26 mouse cellular contexts compared by ENCODE assay signal in genomic region chr12:71566371-71566770, GRCm38 (mm10).
DNase-seq lines count a peak whose midpoint lies in the region; ATAC-seq lines count a peak whose summit lies in the region.
"Had no signal": no experiment of that assay in that cellular context is flagged by ENCODE, and none has a peak within 500 bp of the region (broad histone marks: within the 10 kb centered on the region; RNA-seq: fewer than 3 reads in every experiment).

No protein-coding gene starts in this region.

- peak; percentile 18 for DNase-seq in liver, embryonic 11.5 days (ENCODE audit: low spot score)
- DNase-seq in liver, result no peak
- peak; percentile 60 for DNase-seq in midbrain, embryonic 11.5 days (ENCODE audit: low spot score, missing footprints)
- peak; percentile 84 for DNase-seq in Muller cell, postnatal 12 days (ENCODE audit: inconsistent ontology term)
- DNase-seq in left cerebral cortex, postnatal 14 days (ENCODE audit: low spot score in 2 of 2), result no peak
- DNase-seq: adrenal gland, adult 8-10 months; adrenal gland, postnatal 14 days; adrenal gland, postnatal 36 days; B cell, adult 2 months; cerebellum, adult 11-12 months; cerebellum, adult 2 months; cerebellum, adult 9-10 months; cerebellum, postnatal 10 days; cerebellum, postnatal 25 days; forebrain, postnatal 0 days had no signal

- H3K27me3 ChIP-seq in liver, embryonic 11.5 days (replicated peaks; ENCODE audit: control insufficient read depth, insufficient read depth, low read length), result no peaks in the 10 kb centered on the region
- no peaks in the 10 kb centered on the region for H3K27me3 ChIP-seq in midbrain, embryonic 11.5 days (ENCODE audit: control insufficient read depth, insufficient read depth, low read length)
- no peaks in the 10 kb centered on the region for H3K27me3 ChIP-seq in midbrain, embryonic 16.5 days (ENCODE audit: control insufficient read depth, insufficient read depth, low read depth, low read length)
- H3K27me3 ChIP-seq: CH12.LX; forebrain, embryonic 13.5 days; forebrain, embryonic 15.5 days; Patski had no signal

- no peaks in the 10 kb centered on the region for H3K9me3 ChIP-seq in liver, embryonic 11.5 days (ENCODE audit: control insufficient read depth, low read length)
- no peaks in the 10 kb centered on the region for H3K9me3 ChIP-seq in midbrain, embryonic 11.5 days (ENCODE audit: control insufficient read depth, low read length)
- no peaks in the 10 kb centered on the region for H3K9me3 ChIP-seq in midbrain, embryonic 16.5 days (replicated peaks; ENCODE audit: control insufficient read depth, low read length, poor library complexity, severe bottlenecking)
- H3K9me3 ChIP-seq: embryonic facial prominence, embryonic 10.5 days; embryonic facial prominence, embryonic 12.5 days; forebrain, embryonic 13.5 days; forebrain, embryonic 15.5 days had no signal

- H3K9ac ChIP-seq in liver, embryonic 11.5 days (ENCODE audit: low read depth, low read length), result no peak overlapping the region
- no peak overlapping the region for H3K9ac ChIP-seq in midbrain, embryonic 11.5 days (ENCODE audit: low read length)
- H3K9ac ChIP-seq in midbrain, embryonic 16.5 days (ENCODE audit: low read depth, low read length), result no peak overlapping the region
- H3K9ac ChIP-seq: embryonic facial prominence, embryonic 12.5 days; forebrain, embryonic 13.5 days; forebrain, embryonic 15.5 days; forebrain, postnatal 0 days had no signal

- H3K4me1 ChIP-seq in liver, embryonic 11.5 days (replicated peaks; ENCODE audit: control insufficient read depth, insufficient read depth, low read length), result no peaks in the 10 kb centered on the region
- peaks cover 4% of the 10 kb centered on the region; the same call in 1 of the 2 replicates for H3K4me1 ChIP-seq in midbrain, embryonic 11.5 days (ENCODE audit: control insufficient read depth, insufficient read depth, low read length)
- H3K4me1 ChIP-seq in midbrain, embryonic 16.5 days (ENCODE audit: control insufficient read depth, insufficient read depth, low read length), result peaks cover 6% of the 10 kb centered on the region; the same call in 1 of the 2 replicates

- no peak for ATAC-seq in liver, embryonic 11.5 days (replicated peaks; ENCODE audit: low FRiP score)
- no peak for ATAC-seq in midbrain, embryonic 11.5 days (ENCODE audit: low FRiP score)
- no peak for ATAC-seq in midbrain, embryonic 16.5 days
- ATAC-seq in monocyte, adult 5-6 weeks (replicated peaks; ENCODE audit: insufficient number of reproducible peaks, low FRiP score, low TSS enrichment, poor library complexity, severe bottlenecking), result no peak
- ATAC-seq: activated CD4-positive, CD25-positive, alpha-beta regulatory T cell, adult 4 months; CD4-positive, CD25-positive, alpha-beta regulatory T cell, adult 4 months; forebrain, embryonic 13.5 days; forebrain, embryonic 15.5 days; forebrain, postnatal 0 days; Patski had no signal

- no peak overlapping the region for H3K4me3 ChIP-seq in liver, embryonic 11.5 days (ENCODE audit: low read depth, low read length)
- no peak overlapping the region for H3K4me3 ChIP-seq in midbrain, embryonic 11.5 days (ENCODE audit: low read depth, low read length)
- H3K4me3 ChIP-seq in midbrain, embryonic 16.5 days (ENCODE audit: low read depth, low read length), result no peak overlapping the region
- H3K4me3 ChIP-seq: embryonic facial prominence, embryonic 10.5 days; embryonic facial prominence, embryonic 12.5 days; forebrain, embryonic 13.5 days; forebrain, embryonic 15.5 days had no signal

- no peak overlapping the region for H3K4me2 ChIP-seq in liver, embryonic 11.5 days
- H3K4me2 ChIP-seq in midbrain, embryonic 11.5 days, result no peak overlapping the region
- H3K4me2 ChIP-seq in midbrain, embryonic 16.5 days (ENCODE audit: low read length), result no peak overlapping the region
- H3K4me2 ChIP-seq: embryonic facial prominence, embryonic 12.5 days; forebrain, embryonic 13.5 days; forebrain, embryonic 15.5 days had no signal

- no peak overlapping the region for H3K27ac ChIP-seq in liver, embryonic 11.5 days (ENCODE audit: low read depth, low read length)
- no peak overlapping the region for H3K27ac ChIP-seq in midbrain, embryonic 11.5 days (ENCODE audit: low read depth, low read length)
- H3K27ac ChIP-seq in midbrain, embryonic 16.5 days (ENCODE audit: low read length), result no peak overlapping the region
- H3K27ac ChIP-seq: embryonic facial prominence, embryonic 10.5 days; embryonic facial prominence, embryonic 12.5 days; forebrain, embryonic 13.5 days; forebrain, embryonic 15.5 days had no signal

- intact Hi-C loops in left cerebral cortex, postnatal 14 days (cut with DNase I), result no loop called here

- H3K36me3 ChIP-seq in liver, embryonic 11.5 days (ENCODE audit: control insufficient read depth, insufficient read depth, low read length), result no peaks in the 10 kb centered on the region
- H3K36me3 ChIP-seq in midbrain, embryonic 11.5 days (ENCODE audit: control insufficient read depth, insufficient read depth, low read length), result no peaks in the 10 kb centered on the region
- H3K36me3 ChIP-seq in midbrain, embryonic 16.5 days (ENCODE audit: control insufficient read depth, insufficient read depth, low read length), result no peaks in the 10 kb centered on the region
- H3K36me3 ChIP-seq: embryonic facial prominence, embryonic 10.5 days; embryonic facial prominence, embryonic 12.5 days; forebrain, embryonic 15.5 days; G1E had no signal

- 80% methylated on average over 3 of the region's 3 CpGs for WGBS in liver, embryonic 11.5 days
- 88% methylated on average over 3 of the region's 3 CpGs for WGBS in midbrain, embryonic 11.5 days
- 98% methylated on average over 3 of the region's 3 CpGs for WGBS in midbrain, embryonic 16.5 days

Comparison
In these comparisons a context has a peak if more than half of its experiments do, and no peak if none do; other contexts are left out.
1. DNase-seq: peak in liver, embryonic 11.5 days (single experiment), midbrain, embryonic 11.5 days (single experiment) and Muller cell, postnatal 12 days (single experiment); none in liver (single experiment) and left cerebral cortex, postnatal 14 days (0 of 2).